Mouse (Mus musculus) urinary bladder, postnatal 0 days (tissue): ENCODE measurements around the gene Gm13279. TPM values are rescaled to one million over a fixed set of nuclear protein-coding genes. Genes with fewer than 3 reads are reported as not detected.

Source experiments
- polyA plus RNA-seq: library from polyadenylated mRNA; unstranded; fragments of >200 nt; fragmentation: Nextera tagmentation; extraction: Ambion mirVana; gene quantifications from 2 replicates; pipeline ENCODE4 v1.2.1, GENCODE M21; 2015

Gene Gm13279
- polyA plus RNA-seq, 1 experiment from 2014 or later = not detected

Other genes with a start within 250 kb of the Gm13279 start
- gene Ifna15, start 239.2 kb upstream of the Gm13279 start, polyA plus RNA-seq = not detected in 2 replicates
- gene Ifna14, start 225.6 kb upstream of the Gm13279 start, polyA plus RNA-seq = not detected in 2 replicates
- gene Ifna9, start 205.0 kb upstream of the Gm13279 start, polyA plus RNA-seq = not detected in 2 replicates
- gene Ifna12, start 194.0 kb upstream of the Gm13279 start, polyA plus RNA-seq = not detected in 2 replicates
- not detected in 2 replicates for gene C87499, start 163.0 kb upstream of the Gm13279 start, polyA plus RNA-seq
- gene Ifna13, start 152.9 kb upstream of the Gm13279 start, polyA plus RNA-seq = not detected in 2 replicates
- not detected in 2 replicates for gene Ifna16, start 120.5 kb upstream of the Gm13279 start, polyA plus RNA-seq
- gene Ifna2, start 113.5 kb upstream of the Gm13279 start, polyA plus RNA-seq = not detected in 2 replicates
- gene Ifnab, start 106.0 kb upstream of the Gm13279 start, polyA plus RNA-seq = not detected in 2 replicates
- gene Gm26566, start 75.6 kb upstream of the Gm13279 start, polyA plus RNA-seq = 0.34 and 0.37 TPM in 2 replicates
- gene Klhl9, start 74.9 kb upstream of the Gm13279 start, polyA plus RNA-seq = 47.0 and 61.7 TPM in 2 replicates
- not detected in 2 replicates for gene Gm13271, start 42.5 kb upstream of the Gm13279 start, polyA plus RNA-seq
- gene Gm13283, start 37.3 kb upstream of the Gm13279 start, polyA plus RNA-seq = 0.28 and 0.35 TPM in 2 replicates
- gene Gm13290, start 23.6 kb upstream of the Gm13279 start, polyA plus RNA-seq = not detected in 2 replicates
- gene Gm13289, start 20.5 kb upstream of the Gm13279 start, polyA plus RNA-seq = not detected in 2 replicates
- gene Gm13272, start 17.5 kb upstream of the Gm13279 start, polyA plus RNA-seq = not detected in 2 replicates
- gene Ifnz, start 15.3 kb upstream of the Gm13279 start, polyA plus RNA-seq = 0.17 and 0.28 TPM in 2 replicates
- gene Gm13276, start 11.7 kb upstream of the Gm13279 start, polyA plus RNA-seq = not detected in 2 replicates
- gene Gm13277, start 8.8 kb upstream of the Gm13279 start, polyA plus RNA-seq = not detected in 2 replicates
- not detected in 2 replicates for gene Gm13278, start 5.8 kb upstream of the Gm13279 start, polyA plus RNA-seq
- gene Gm13275, start 2.9 kb upstream of the Gm13279 start, polyA plus RNA-seq = not detected in 2 replicates
- gene Gm13285, start 2.3 kb downstream of the Gm13279 start, polyA plus RNA-seq = 1.6 and 1.7 TPM in 2 replicates
- not detected in 2 replicates for gene Gm13287, start 5.9 kb downstream of the Gm13279 start, polyA plus RNA-seq
- 0.21 TPM in 1 of 2 replicates, not detected in the other for gene Gm13288, start 8.1 kb downstream of the Gm13279 start, polyA plus RNA-seq
- not detected in 2 replicates for gene Ifna7, start 18.8 kb downstream of the Gm13279 start, polyA plus RNA-seq
- not detected in 2 replicates for gene Ifna11, start 22.6 kb downstream of the Gm13279 start, polyA plus RNA-seq
- gene Ifna6, start 30.0 kb downstream of the Gm13279 start, polyA plus RNA-seq = not detected in 2 replicates
- not detected in 2 replicates for gene Ifna5, start 38.1 kb downstream of the Gm13279 start, polyA plus RNA-seq
- gene Ifna4, start 44.5 kb downstream of the Gm13279 start, polyA plus RNA-seq = not detected in 2 replicates
- gene Ifna1, start 52.7 kb downstream of the Gm13279 start, polyA plus RNA-seq = not detected in 2 replicates
- gene Ifne, start 82.8 kb downstream of the Gm13279 start, polyA plus RNA-seq = not detected in 2 replicates